Mouse (Mus musculus): ENCODE results near the gene Scp2.
"Not testable (repeated sequence)": the region's sequence is repeated elsewhere in the genome, so short reads cannot be mapped to it uniquely, and the experiment has no call there.

Scp2 gene

DNA sequence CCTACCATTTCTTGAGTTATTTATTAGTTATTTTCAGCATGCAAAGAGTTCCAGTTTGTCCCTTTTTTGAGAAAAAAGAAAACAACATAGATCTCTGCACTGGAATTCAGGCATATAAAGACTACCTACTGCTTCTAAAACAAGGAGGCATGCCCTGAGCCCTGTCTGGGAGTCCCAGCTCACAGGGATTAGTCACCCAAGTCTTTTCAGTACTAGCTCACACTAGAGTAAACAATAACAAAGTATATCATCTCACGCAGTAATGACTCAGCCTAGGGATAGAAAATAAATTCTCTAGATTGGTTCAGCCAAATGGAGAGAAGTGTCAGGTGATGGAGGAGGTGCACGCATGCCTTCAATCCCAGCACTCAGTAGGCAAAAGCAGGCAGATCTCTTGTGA lies 34.1 kb downstream of the Scp2 start:
- in situ Hi-C loops (cut with MboI; ENCODE audit: low sequenced_read_pairs): no loop called here

DNA sequence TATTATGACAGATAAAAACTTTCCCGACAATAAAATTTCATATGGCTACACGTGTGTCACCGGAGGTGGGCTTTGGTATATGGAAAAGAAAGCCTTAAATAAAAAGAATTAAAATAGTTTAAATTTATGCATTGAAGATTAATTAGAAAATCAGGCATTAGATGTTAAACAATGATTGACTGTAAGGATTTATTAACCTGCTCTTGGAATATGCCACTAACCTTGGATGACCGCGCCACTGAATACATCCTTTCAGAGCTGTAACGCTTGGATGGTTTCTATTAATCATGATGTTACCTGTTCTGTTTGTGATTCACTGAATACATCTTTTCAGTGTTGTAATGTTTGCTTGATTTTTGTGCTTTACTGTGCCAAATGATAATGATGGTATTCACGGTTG lies 35.1 kb downstream of the Scp2 start:
- in situ Hi-C loops (cut with MboI; ENCODE audit: low sequenced_read_pairs): no loop called here

DNA sequence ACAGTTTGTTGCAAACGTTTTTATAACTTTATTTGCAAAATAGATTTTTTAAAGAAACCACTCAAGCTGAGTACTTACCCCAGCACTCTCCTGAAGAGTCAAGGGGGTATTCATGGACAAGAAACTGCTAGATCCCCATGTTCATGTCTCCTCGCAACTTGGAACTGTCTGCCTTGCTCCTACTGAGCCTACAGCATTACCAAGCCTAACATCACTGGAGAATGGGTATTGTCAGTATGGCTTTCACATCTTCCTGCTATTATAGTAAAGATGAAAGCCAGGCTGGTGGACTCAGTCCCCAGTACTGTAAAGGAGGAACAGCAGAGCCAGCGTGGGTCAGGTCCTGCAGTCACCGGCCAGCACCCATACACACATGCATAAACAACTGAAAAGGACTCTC lies 48.5 kb downstream of the Scp2 start, which contains the start of gene Podn:
Gene Podn (minus strand): TSS at position 101 of the 400 bp plus-strand sequence.
- in situ Hi-C loops (cut with MboI; ENCODE audit: low sequenced_read_pairs): no loop called here

DNA sequence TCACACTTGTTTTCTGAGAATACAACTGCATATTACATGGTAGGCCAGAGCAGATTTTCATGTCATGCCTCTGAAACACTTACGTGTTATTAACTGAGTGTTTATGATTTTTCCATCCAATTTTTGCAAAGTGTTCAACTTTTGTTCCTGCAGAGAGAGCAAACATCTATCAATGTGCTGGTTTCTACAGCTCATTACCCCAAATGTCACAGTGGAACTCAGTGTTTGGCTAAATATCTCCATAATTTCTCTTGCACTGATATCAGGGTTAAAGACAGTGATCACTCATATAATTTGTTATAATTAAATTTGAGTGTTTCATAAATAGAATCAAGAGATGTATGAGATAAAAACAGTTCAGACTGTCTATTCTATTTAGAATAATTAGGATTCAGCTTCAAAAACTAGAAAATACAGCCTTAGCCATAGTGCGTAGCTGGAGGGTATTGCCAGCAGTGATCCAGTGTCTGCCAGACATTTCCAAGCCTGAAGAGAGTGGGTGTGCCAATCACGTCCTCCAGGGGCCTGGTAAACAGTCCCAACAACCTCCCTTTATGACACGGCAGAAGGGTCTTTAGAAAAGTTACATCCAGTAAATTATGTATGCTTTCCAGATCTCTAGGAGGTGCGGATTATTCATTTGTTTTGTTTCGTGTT lies 51.9 kb downstream of the Scp2 start:
- in situ Hi-C loops (cut with MboI; ENCODE audit: low sequenced_read_pairs): no loop called here

DNA sequence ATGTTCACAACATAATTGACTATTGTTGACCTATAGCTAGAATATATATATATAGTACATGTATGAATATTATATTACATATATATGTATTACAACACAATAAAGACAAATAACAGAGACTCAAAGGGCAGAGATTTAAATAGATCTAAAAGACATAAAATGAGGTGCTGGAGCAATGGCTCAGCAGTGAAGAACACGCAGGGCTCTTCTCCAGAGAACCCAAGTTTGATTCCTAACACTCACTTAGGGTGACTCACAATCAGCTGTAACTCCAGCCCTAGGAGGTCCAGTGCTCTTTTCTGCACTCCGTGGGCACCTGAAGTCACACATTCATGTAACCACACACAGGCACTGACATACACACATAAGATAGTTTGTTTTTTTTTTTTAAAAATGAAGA lies 60.8 kb downstream of the Scp2 start:
- in situ Hi-C loops (cut with MboI; ENCODE audit: low sequenced_read_pairs): no loop called here

DNA sequence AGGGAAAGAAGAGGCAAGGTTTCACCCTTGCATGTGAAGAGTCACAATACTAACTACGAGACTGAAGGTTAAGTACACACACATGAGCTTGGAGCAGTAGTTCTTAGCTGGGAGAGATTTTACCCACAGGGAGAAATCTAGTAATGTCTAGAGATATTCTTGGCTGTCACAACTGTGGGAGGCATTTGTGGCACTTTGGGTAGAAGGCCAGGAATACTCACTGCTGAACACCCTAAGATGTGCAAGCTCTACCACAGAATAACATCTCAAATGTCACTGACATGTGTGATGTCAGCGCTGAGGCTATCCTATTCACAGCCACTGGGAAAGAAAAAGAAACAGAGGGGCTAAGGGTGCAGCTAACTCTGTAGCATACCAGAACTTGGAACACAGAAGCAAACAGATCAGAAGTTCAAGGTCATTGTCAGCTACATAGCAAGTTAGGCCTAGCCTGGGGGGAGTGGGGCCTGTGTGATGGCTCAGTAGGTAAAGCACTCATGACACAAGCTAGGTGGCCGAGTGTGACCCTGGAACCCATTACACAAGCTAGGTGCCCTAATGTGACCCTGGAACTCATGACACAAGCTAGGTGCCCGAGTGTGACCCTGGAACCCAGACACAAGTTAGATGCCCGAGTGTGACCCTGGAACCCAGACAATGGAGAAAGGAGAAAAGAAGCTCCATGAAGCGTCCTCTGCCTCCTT lies 61.6 kb downstream of the Scp2 start:
- in situ Hi-C loops (cut with MboI; ENCODE audit: low sequenced_read_pairs): no loop called here

DNA sequence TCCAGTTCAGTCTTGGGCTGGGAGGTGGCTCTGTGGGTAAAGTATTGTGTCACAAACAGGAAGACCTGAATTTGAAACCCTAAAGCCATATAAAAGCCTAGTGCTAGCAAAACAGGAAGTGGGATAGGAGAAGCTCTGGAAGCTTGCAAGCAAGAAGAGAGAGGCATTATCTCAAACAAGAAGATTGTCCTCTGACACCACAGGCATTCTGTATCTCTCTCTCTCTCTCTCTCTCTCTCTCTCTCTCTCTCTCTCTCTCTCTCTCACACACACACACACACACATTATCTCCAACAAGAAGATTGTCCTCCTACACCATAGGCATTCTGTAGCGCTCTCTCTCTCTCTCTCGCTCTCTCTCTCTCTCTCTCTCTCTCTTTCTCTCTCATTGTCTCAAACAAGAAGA lies 62.4 kb downstream of the Scp2 start:
- in situ Hi-C loops (cut with MboI; ENCODE audit: low sequenced_read_pairs): no loop called here

DNA sequence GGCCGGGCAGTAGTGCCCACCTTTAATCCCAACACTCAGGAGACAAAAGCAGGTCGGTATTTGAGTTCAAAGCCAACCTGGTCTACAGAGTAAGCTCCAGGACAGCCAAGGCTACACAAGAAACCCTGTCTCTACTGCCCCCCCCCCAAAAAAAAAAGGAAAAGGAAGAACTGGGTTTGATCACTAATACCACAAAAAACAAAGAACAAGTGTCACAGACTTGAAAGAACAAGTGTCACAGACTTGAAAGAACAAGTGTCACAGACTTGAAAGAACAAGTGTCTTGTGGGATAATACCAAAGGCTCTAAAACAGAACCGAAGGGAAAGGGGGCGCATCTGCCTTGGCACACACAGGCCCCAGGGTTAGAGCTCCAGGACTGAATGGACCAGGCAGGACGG lies 63.9 kb downstream of the Scp2 start:
- in situ Hi-C loops (cut with MboI; ENCODE audit: low sequenced_read_pairs): no loop called here

DNA sequence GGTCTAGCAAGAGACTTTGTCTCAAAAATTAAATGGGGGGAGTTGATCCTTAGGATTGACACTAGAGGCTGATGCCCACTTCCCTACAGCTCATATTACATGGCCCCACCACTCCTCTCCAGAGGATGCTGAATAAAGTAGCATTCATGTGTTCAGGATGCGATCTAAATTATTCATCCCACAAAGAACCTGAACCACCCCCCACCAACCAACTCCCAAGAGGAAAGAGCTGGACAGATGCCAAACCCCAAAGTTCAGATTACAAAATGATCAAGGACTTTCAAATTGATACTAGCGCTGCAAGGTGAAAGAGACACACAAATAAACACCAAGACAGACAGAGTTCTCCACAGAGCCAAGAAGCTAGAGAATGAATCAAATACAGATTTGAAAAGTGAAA lies 65.0 kb downstream of the Scp2 start:
- in situ Hi-C loops (cut with MboI; ENCODE audit: low sequenced_read_pairs): no loop called here

DNA sequence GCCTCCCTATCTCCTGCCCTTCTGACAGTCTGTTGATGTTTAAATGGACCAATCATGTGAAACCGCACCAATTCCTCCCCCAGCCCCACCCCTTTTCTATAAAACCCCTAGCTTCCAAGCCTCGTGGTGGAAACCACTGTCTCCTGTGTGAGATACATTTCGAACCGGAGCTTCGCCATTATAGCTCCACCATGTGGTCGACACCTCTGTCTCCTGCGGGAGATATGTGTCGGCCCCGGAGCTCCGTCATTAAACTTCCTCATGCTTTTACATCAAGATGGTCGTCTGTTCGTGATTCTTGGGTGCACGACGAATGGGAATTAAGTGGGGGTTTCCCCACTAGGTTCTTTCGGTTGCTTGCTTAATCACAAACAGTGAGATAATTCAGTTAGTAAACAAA lies 65.6 kb downstream of the Scp2 start:
- in situ Hi-C loops (cut with MboI; ENCODE audit: low sequenced_read_pairs): not testable (repeated sequence)

DNA sequence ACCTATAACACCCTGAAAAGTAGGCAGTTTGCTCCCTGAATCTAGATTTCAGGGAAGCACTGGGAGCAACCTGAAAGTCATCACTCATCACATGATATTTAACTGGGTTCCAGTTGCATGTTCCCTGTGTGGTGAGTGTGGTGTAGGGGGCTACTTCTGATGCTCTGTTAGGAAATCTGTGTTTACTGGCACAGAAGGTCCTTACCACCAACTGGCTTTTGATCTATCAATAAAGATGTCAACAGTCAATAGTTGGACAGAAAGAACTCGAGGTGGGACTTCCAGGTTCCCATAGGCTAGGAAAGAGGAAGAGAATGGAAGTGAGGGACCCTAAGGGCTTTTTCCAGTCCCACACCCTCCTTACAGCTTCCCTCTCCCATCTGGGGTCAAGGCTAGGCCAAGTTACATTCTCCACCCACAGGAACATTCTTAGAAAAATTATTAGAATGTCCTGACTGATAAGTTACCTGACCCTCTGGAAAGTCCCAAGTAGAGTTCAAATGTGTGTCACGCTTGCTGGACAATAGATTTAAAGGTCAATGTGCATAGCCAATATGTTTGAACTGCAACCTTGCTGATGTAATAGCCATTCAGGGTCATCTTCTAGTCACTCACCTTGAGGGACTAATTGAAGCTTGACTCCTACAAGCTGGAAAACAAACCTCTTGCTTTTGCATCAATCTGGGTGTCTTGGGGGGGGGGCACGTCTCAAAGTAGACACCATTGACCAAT lies 67.4 kb downstream of the Scp2 start:
- in situ Hi-C loops (cut with MboI; ENCODE audit: low sequenced_read_pairs): no loop called here

DNA sequence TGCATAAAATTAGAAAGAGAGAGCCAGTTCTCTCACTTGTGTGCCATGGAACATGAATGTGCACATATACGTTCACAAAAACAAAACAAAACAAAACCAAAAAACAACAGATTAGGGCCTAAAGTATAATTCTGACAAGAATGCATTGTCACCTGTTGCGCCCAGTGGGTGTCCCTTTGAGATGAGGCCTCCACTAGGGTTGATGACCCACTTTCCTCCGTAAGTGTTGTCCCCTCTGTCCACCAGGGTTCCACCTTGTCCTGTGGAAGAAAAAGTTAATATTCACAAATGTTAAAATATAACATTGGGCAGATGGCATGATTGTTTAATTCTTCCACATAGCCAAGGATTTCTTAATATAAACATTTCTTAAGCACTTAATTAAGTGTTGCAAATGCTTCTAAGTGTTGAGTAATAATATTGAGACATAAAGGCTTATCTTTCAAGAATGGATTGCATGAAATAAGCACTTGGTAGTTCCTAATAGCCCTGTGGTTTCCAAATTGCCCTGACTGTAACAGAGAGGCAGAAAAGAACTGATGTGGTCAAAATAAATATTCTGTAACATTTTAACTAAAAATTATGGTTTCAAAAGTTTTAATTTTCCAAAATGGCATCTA lies 70.5 kb downstream of the Scp2 start:
- in situ Hi-C loops (cut with MboI; ENCODE audit: low sequenced_read_pairs): no loop called here

DNA sequence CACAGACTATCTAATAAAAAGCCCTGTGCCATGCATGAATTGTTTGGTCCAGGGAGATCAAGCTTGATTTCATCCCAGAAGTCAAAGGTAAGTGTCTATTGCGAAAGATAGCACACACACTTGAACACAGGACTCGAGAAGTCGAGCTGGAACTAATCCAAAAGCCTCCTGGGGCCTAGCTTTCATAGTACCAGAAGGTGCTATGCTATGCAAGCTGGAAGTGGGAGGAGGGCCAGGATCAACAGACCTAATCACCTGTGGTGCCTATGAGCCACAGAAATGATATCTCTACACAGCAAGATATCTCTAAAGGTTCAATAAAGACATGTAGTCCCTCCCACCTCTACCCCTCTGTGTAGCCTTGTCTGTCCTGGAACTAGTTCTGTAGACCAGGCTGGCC lies 72.7 kb downstream of the Scp2 start:
- in situ Hi-C loops (cut with MboI; ENCODE audit: low sequenced_read_pairs): no loop called here

DNA sequence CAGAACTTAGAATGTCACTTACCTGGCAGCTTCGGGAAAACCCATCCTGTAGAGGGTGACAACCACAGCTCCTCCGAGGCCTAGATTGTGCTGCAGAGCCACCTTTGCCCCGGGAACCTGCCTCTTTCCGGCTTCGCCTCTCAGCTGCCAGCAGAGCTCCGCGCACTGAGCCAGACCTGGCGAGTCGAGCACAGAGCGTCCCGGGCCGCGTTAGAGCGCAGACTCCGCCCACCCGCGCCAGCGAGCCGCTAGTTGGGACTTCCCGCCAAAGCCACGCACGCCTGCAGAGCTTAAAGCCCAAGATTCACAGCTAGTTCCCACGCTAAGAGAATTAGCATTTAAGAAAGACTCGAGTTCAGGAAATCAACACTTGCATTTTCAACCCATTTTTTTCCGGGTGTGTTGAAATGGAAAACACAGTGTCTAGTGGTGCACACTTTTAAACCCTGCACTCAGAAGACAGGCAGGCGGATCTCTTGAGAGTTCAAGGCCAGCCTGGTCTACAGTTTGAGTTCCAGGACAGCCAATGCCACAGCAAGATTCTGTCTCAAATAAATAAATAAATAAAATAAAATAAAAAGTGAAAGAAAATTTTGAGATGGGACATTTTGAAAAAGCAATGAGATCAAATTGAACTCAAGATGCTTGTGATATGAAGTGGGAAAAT lies 73.4 kb downstream of the Scp2 start:
- in situ Hi-C loops (cut with MboI; ENCODE audit: low sequenced_read_pairs): no loop called here

DNA sequence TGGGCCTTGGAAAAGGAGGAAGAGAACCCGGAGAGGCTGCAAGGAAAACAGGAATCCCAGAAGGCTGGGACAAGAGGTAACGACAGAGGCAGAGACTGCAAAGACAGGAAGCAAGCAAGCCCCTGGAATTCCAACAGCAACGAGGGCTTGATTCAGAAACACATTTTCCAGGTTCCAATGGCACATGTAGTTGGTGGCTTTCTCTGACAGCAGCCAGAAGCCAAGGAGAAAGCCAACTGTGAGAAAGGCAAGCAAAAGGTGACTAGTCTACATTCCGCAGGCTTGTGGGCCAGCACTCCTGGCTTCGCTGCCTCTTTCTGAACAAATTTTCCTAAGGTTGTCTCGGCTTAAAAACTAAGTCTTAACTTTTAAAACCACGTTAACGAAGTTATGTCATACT lies 74.1 kb downstream of the Scp2 start:
- in situ Hi-C loops (cut with MboI; ENCODE audit: low sequenced_read_pairs): no loop called here

DNA sequence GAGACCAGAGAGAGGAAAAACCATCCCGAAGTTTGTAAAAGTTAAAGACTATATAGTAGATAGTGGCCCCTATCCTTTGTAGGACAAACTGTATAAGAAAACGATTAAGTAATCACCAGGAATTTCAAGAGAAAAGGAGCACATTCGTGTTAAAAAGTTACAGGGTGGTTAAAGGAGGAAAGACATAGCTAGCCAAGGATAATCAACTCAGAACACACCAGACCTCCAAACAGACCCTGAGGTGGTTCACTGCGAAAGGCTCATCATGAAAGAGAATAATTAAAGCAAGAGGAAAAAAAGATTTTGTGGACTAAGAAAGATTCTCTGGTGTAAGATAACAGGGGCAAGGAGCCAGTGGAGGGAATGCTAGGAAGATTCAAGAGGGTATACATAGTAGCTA lies 74.5 kb downstream of the Scp2 start:
- in situ Hi-C loops (cut with MboI; ENCODE audit: low sequenced_read_pairs): no loop called here

DNA sequence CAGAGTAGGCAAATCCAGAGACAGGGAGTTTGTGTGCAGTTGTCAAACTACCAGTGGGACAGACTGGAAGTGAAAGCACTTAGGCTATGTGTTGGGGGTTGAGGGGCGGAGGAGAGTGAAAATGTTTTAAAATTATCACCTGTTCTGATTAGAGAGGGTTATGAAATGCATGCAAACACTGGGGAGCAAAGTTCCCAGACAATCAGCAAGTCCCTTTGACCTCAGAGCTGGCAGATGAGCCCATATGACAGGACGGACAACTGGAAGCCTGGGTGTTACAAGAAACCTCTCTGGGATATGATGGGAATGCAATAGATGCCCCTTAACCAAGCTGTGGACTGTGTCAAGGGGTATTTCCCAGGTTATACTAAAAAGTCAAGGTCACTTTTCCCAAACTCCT lies 76.7 kb downstream of the Scp2 start:
- in situ Hi-C loops (cut with MboI; ENCODE audit: low sequenced_read_pairs): no loop called here

DNA sequence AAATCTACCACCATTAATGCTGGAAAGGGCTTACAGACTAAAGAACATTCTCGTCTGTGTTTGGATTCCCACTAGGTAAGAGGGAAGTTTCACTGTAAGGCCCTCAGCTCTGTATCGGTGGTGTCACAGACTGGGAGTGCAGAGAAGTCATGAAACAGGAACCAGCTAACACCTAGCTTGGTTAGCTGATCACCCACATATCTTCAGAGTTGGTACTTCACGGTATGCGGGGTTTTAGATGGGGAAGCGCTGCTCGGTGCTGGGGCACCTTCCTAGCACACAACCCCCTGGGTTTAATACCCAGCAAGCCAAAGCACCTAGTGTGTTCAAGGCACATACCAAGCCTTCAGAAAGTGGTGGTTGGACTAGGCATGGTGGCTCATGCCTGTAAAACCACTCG lies 77.5 kb downstream of the Scp2 start:
- in situ Hi-C loops (cut with MboI; ENCODE audit: low sequenced_read_pairs): no loop called here

DNA sequence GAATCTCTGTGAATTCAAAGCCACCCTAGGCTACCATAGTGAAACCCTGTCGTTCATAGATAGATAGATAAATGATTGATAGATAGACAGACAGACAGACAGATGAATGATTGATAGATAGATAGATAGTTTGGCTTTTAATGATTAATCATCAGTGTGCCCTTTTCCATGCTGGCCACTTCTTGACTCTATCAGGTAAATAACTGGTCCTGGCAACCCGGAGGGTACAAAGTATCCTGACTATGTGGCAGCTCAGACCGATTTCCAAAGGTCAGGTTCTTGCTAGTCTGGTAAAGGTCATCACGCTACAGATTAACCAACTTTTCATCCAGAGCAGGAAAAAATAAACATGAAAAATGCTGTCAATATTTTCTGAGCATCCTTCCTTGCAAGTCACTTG lies 78.2 kb downstream of the Scp2 start:
- in situ Hi-C loops (cut with MboI; ENCODE audit: low sequenced_read_pairs): no loop called here

DNA sequence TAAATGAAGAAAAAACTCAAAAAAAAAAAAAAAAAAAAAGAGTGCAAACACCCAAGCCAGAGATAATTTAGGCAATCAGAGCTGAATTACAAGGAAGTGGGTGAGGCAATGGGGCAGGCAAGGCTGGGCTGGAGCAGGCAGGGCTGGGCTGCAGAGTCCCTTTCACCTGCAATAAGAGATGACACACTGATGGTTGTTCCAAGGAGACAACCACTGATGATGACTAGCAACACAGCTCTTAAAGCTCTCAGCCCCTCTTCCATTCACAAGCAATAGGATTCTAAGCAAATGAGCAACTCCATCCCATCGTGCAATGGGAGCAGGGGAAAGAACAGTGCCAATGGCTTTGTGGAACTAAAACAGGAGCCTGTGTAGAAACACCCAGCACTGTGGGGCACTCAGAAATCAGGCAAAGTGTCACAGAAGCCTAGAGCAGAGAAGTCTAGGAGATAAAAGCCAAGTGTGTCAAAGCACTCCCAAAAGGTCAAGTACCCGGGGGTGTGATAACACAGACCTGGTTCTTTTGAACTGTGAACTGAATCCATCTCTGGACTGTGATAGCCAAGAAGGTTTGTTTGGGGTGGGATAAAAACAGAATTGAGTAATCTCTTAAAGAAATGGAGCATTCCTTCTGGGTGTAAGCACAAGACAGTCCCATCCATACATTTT lies 79.5 kb downstream of the Scp2 start:
- in situ Hi-C loops (cut with MboI; ENCODE audit: low sequenced_read_pairs): no loop called here

DNA sequence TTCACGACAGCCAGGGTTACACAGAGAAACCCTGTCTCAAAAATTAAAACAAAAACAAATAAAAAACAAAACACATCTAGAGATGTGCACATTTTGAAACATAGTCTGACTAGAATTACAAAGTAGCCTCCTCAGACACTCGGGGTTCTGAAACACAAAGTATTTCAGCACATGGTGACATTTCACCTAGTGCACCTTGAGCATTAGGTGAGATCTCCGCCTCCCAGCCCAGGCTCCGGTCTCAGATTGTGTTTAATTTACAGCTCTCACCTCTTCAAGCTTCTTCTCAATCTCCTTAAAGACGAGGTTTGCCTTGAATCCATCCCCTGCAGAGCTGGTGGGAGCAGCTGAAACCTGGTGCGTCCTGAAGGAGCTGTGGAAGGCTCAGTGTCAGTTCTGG lies 81.2 kb downstream of the Scp2 start:
- in situ Hi-C loops (cut with MboI; ENCODE audit: low sequenced_read_pairs): no loop called here
